Mouse (Mus musculus): ENCODE data around the gene Sos1. TPM values are rescaled to one million over a fixed set of nuclear protein-coding genes. Genes with fewer than 3 reads are reported as not detected.

Sos1 gene
- total and polyA plus RNA-seq, 3 experiments: 3.2 to 13.1 (median 11.2) TPM

DNA sequence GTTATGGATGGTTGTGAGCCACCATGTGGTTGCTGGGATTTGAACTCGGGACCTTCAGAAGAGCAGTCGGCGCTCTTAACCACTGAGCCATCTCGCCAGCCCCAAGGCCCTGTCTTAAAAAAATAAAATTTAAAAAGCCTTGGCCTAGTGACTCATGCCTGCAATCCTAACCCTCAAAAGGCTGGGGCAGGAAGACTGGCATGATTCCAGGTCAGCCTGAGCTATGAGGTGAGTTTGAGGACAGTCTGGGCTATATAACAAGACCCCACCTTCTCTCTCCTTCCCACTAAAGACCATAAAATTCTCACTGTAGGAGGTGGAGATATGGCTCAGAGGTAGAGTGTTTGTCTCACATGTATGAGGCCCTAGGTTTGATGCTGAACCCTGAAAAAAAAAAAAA, 12.0 kb upstream of the Sos1 start:
- intact Hi-C loops (cut with DNase I): no loop called here
- no peaks in the 10 kb centered on the region for H3K4me1 ChIP-seq (ENCODE audit: control insufficient read depth, insufficient read depth, low read length)
- no peaks in the 10 kb centered on the region for H3K27me3 ChIP-seq (ENCODE audit: control insufficient read depth, insufficient read depth, low read length)
- no peak overlapping the region for H3K4me3 ChIP-seq
- no peak for DNase-seq
- WGBS: 80% methylated on average over 4 of the region's 4 CpGs
- H3K9ac ChIP-seq (ENCODE audit: low read depth, low read length): no peak overlapping the region
- no peak for TF ChIP-seq CTCF (IDR thresholded peaks at IDR 0.05)
- TF ChIP-seq POLR2A (IDR thresholded peaks at IDR 0.05; ENCODE audit: insufficient read depth, low read depth, low read length): no peak
- TF ChIP-seq EP300 (IDR thresholded peaks at IDR 0.05; ENCODE audit: insufficient read depth, low read depth, low read length): no peak
- H3K36me3 ChIP-seq (ENCODE audit: control insufficient read depth, insufficient read depth, low read length): no peaks in the 10 kb centered on the region
- H3K79me2 ChIP-seq (replicated peaks; ENCODE audit: control insufficient read depth, insufficient read depth, low read length): no peaks in the 10 kb centered on the region
- H3K27ac ChIP-seq: no peak overlapping the region

DNA sequence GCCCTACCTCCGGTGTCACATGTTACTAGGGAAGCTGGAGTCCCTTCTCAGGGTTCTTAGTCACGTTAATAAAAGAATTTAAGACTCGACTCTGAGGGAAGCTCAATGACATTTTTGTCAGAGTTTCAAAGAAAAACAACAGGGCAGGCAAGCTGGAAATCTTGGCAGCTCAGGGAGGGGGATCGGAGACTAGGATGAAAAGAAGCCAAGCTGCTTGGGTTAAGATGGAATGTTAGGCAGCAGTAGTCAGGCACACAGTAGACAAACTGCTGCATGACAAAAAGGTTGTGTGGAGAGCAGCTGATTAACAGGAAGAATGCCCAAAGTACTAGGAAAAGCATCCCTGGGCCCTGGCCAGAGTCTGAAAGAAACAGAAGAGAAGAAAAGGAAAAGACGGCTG, 9.9 kb upstream of the Sos1 start:
- H3K27ac ChIP-seq: no peak overlapping the region
- no peaks in the 10 kb centered on the region for H3K79me2 ChIP-seq (replicated peaks; ENCODE audit: control insufficient read depth, insufficient read depth, low read length)
- 57% methylated on average over 5 of the region's 5 CpGs for WGBS
- DNase-seq: no peak
- no peaks in the 10 kb centered on the region for H3K4me1 ChIP-seq (ENCODE audit: control insufficient read depth, insufficient read depth, low read length)
- H3K36me3 ChIP-seq (ENCODE audit: control insufficient read depth, insufficient read depth, low read length): no peaks in the 10 kb centered on the region
- no peak overlapping the region for H3K9ac ChIP-seq (ENCODE audit: low read depth, low read length)
- intact Hi-C loops (cut with DNase I): no loop called here
- no peaks in the 10 kb centered on the region for H3K27me3 ChIP-seq (ENCODE audit: control insufficient read depth, insufficient read depth, low read length)
- no peak overlapping the region for H3K4me3 ChIP-seq
- TF ChIP-seq CTCF (IDR thresholded peaks at IDR 0.05) (no peak), POLR2A (IDR thresholded peaks at IDR 0.05; ENCODE audit: insufficient read depth, low read depth, low read length) (no peak), EP300 (IDR thresholded peaks at IDR 0.05; ENCODE audit: insufficient read depth, low read depth, low read length) (no peak)

DNA sequence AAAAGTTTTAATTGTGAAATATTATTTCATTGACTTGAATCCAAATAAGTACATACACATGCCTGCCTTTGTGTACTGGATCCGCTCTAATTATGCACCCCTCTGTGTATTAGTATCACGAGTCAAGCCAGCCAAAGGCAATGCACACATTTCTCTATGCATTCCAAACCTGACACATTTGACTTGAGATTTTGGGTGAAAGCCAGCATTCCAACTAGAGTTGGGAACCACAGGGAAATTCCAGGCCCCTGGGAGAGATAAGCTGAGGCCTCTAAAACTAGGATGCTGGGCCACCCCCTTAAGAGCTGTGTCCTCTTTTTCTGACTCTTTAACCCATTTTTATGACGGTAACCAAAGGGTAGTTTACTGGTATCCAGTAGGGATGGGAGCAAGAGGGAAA, 8.7 kb upstream of the Sos1 start:
- no peaks in the 10 kb centered on the region for H3K27me3 ChIP-seq (ENCODE audit: control insufficient read depth, insufficient read depth, low read length)
- WGBS: 49% methylated on average over 3 of the region's 3 CpGs
- intact Hi-C loops (cut with DNase I): no loop called here

DNA sequence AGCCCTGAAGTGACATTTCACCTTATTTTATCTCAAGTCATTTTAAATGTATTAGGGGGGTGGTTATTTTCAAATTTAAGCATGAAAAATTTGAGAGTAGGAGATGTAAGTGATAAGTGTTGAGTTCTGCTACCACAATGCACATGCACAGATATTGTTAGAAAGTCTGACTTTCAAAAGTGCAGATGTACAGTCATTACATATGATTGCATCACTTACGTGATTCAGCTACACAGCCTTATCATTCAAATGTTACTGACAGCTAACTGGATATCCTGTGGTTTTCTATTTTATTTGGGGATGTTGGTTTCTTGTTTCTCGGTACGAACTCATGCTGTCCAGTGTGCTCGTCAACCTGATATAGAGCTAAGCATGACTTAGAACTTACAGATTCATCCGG, 4.9 kb upstream of the Sos1 start:
- H3K27me3 ChIP-seq (ENCODE audit: control insufficient read depth, insufficient read depth, low read length): no peaks in the 10 kb centered on the region
- no peak overlapping the region for H3K4me3 ChIP-seq
- peaks cover 2% of the 10 kb centered on the region for H3K4me1 ChIP-seq (ENCODE audit: control insufficient read depth, insufficient read depth, low read length)
- no peak overlapping the region for H3K27ac ChIP-seq
- H3K9ac ChIP-seq (ENCODE audit: low read depth, low read length): no peak overlapping the region
- no peak for TF ChIP-seq POLR2A (IDR thresholded peaks at IDR 0.05; ENCODE audit: insufficient read depth, low read depth, low read length)
- intact Hi-C loops (cut with DNase I): no loop called here
- no peaks in the 10 kb centered on the region for H3K79me2 ChIP-seq (replicated peaks; ENCODE audit: control insufficient read depth, insufficient read depth, low read length)
- WGBS: 89% methylated on average over 5 of the region's 5 CpGs
- no peaks in the 10 kb centered on the region for H3K36me3 ChIP-seq (ENCODE audit: control insufficient read depth, insufficient read depth, low read length)
- no peak for DNase-seq

More for the DNA sequence above, 8.7 kb upstream of the Sos1 start:
- H3K4me1 ChIP-seq (ENCODE audit: control insufficient read depth, insufficient read depth, low read length): no peaks in the 10 kb centered on the region
- no peaks in the 10 kb centered on the region for H3K36me3 ChIP-seq (ENCODE audit: control insufficient read depth, insufficient read depth, low read length)
- TF ChIP-seq CTCF (IDR thresholded peaks at IDR 0.05): no peak
- no peak for TF ChIP-seq POLR2A (IDR thresholded peaks at IDR 0.05; ENCODE audit: insufficient read depth, low read depth, low read length)
- TF ChIP-seq EP300 (IDR thresholded peaks at IDR 0.05; ENCODE audit: insufficient read depth, low read depth, low read length): no peak
- no peak overlapping the region for H3K27ac ChIP-seq
- no peak overlapping the region for H3K4me3 ChIP-seq
- H3K79me2 ChIP-seq (replicated peaks; ENCODE audit: control insufficient read depth, insufficient read depth, low read length): no peaks in the 10 kb centered on the region
- no peak for DNase-seq
- no peak overlapping the region for H3K9ac ChIP-seq (ENCODE audit: low read depth, low read length)

DNA sequence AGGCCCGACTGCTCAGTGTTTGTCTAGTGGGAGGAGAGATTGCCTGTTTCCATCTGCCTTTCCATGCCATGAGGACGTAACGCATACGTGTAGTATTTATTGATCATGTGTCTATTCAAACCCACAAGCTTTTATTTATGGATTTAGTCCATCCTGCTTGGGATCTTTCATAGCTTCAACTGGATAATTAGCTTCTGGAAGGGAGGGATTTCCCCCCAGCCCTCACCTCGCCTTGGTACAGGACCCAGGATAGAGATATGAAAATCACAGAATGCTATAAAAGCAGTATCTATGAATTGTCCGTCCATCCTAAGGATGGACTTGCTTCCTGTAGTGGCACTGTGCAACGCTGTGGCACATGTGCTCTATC, 587 bp upstream of the Sos1 start:
- intact Hi-C loops (cut with DNase I): loop anchor here (5.0 kb wide), 1 partner anchor 584 kb away; the partner anchor contains the start of gene Atl2
- Histone ChIP-seq H3K27ac (peak overlapping the region; percentile 95), H3K4me3 (peak overlapping the region; percentile 90), H3K4me1 (ENCODE audit: control insufficient read depth, insufficient read depth, low read length) (peaks cover 4% of the 10 kb centered on the region), H3K79me2 (replicated peaks; ENCODE audit: control insufficient read depth, insufficient read depth, low read length) (peaks cover 2% of the 10 kb centered on the region), H3K36me3 (ENCODE audit: control insufficient read depth, insufficient read depth, low read length) (peaks cover 3% of the 10 kb centered on the region; the same call in 1 of the 2 replicates), H3K9ac (ENCODE audit: low read depth, low read length) (peak overlapping the region; percentile 29; the same call in 1 of the 2 replicates), H3K27me3 (ENCODE audit: control insufficient read depth, insufficient read depth, low read length) (no peaks in the 10 kb centered on the region)
- TF ChIP-seq EP300 (IDR thresholded peaks at IDR 0.05; ENCODE audit: insufficient read depth, low read depth, low read length): no peak
- TF ChIP-seq POLR2A (IDR thresholded peaks at IDR 0.05; ENCODE audit: insufficient read depth, low read depth, low read length): no peak
- TF ChIP-seq CTCF (IDR thresholded peaks at IDR 0.05): no peak
- whole genome bisulfite sequencing: 39% methylated on average over 7 of the region's 7 CpGs
- no peak for DNase-seq

DNA sequence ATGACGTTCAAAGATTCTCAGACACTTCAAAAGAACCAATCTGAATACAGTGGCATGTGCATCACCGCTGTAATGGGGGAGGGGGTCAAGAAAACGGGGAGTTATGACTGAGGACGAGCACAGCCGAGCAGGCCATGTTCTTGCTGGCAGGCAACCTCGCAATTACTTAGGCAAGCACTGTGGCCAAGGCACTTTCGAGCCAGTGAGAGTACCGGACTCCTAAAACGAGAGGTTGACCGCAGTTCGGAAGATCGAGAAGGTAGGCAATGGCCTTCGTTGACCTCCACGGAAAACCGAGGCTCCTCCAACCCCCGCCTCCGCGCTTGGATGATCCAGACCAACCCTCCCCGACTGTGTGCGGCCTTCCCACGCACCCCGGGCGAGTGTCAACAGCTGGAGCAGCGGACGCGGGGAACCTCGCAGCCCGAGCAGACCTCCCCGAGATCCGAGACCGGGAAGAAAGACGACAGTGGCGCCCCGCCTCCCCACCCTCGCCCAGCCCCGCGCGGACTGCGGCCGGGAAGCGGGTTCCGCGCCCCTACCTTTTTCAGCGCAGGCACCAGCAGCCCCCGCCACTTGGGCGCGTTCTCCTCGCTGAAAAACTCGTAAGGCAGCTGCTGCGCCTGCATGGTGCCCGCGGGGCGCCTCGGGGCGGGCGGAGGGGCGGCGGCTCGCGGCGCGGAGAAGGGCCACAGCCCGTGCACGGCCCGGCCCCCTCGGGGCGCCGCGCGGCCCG, 790 bp downstream of the Sos1 start:
- WGBS: 1% methylated on average over 70 of the region's 71 CpGs
- H3K4me1 ChIP-seq (ENCODE audit: control insufficient read depth, insufficient read depth, low read length): peaks cover 4% of the 10 kb centered on the region
- intact Hi-C loops (cut with DNase I): loop anchor here (2.0 to 5.0 kb wide), 3 partner anchors 25 to 582 kb away; partner anchors contain the start of gene Atl2
- DNase-seq: peak; percentile 73 to 77
- peak overlapping the region; percentile 99 for H3K9ac ChIP-seq (ENCODE audit: low read depth, low read length)
- H3K27ac ChIP-seq: peak overlapping the region; percentile 72
- H3K27me3 ChIP-seq (ENCODE audit: control insufficient read depth, insufficient read depth, low read length): no peaks in the 10 kb centered on the region
- H3K79me2 ChIP-seq (replicated peaks; ENCODE audit: control insufficient read depth, insufficient read depth, low read length): peaks cover 3% of the 10 kb centered on the region
- H3K36me3 ChIP-seq (ENCODE audit: control insufficient read depth, insufficient read depth, low read length): peaks cover 3% of the 10 kb centered on the region; the same call in 1 of the 2 replicates
- no peak for TF ChIP-seq POLR2A (IDR thresholded peaks at IDR 0.05; ENCODE audit: insufficient read depth, low read depth, low read length)
- TF ChIP-seq EP300 (IDR thresholded peaks at IDR 0.05; ENCODE audit: insufficient read depth, low read depth, low read length): no peak
- H3K4me3 ChIP-seq: peak overlapping the region; percentile 90
